Mouse (Mus musculus): Measurements from ENCODE around the gene Oip5. TPM values are rescaled to one million over a fixed set of nuclear protein-coding genes. Genes with fewer than 3 reads are reported as not detected.
"Not testable (repeated sequence)": the region's sequence is repeated elsewhere in the genome, so short reads cannot be mapped to it uniquely, and the experiment has no call there.

Oip5 gene
- total and polyA plus RNA-seq, 2 experiments from 2014 or later = 4.5 to 5.4 TPM

- DNase-seq = no peak
- Histone ChIP-seq H3K4me2 (ENCODE audit: low read depth) (no peak overlapping the region), H3K9me3 (ENCODE audit: low read length) (no peaks in the 10 kb centered on the region), H3K27me3 (ENCODE audit: insufficient read depth, low read length) (no peaks in the 10 kb centered on the region), H3K4me1 (ENCODE audit: insufficient read depth) (no peaks in the 10 kb centered on the region), H3K27ac (ENCODE audit: low read depth, low read length) (no peak overlapping the region), H3K36me3 (ENCODE audit: insufficient read depth) (no peaks in the 10 kb centered on the region), H3K4me3 (ENCODE audit: low read depth, low read length) (no peak overlapping the region), H3K9ac (no peak overlapping the region)
- 99% methylated on average over 2 of the region's 2 CpGs for WGBS
- TF ChIP-seq CTCF (IDR thresholded peaks at IDR 0.05; ENCODE audit: low read depth) = no peak
- no peak for ATAC-seq
Measured at GRCm38 (mm10) chr2:119621302-119621701, 3.0 kb upstream of the Oip5 start.

GRCm38 (mm10) chr2:119619002-119619401, 733 bp upstream of the Oip5 start:
- not testable (repeated sequence) for H3K36me3 ChIP-seq (ENCODE audit: insufficient read depth); H3K27ac ChIP-seq (ENCODE audit: low read depth, low read length); H3K4me1 ChIP-seq (ENCODE audit: insufficient read depth); H3K27me3 ChIP-seq (ENCODE audit: insufficient read depth, low read length); H3K9ac ChIP-seq; DNase-seq; ATAC-seq; H3K9me3 ChIP-seq (ENCODE audit: low read length)
- peak overlapping the region; percentile 83 for H3K4me2 ChIP-seq (ENCODE audit: low read depth)
- peak overlapping the region; percentile 76 for H3K4me3 ChIP-seq (ENCODE audit: low read depth, low read length)
- WGBS = 7% methylated on average over 6 of the region's 6 CpGs

DNA sequence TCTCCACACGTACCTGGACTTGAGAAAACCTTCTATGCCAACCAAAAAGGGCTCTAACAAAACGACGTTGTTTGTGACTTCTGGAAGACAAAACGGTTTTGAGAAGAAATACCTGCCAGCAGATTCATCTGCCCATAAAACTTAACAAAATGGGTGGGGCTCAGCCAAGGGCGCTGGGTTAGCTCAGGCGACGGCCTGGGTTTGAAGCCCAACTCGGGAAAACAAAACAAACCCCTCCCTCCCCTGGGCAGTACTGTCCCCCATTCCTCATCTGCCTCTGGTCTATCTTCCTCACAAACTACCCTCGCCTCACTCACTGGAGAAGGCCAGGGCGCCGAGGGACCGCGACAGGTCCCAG, 449 bp downstream of the Oip5 start:
- no peak for ATAC-seq
- H3K27ac ChIP-seq (ENCODE audit: low read depth, low read length) = no peak overlapping the region

DNA sequence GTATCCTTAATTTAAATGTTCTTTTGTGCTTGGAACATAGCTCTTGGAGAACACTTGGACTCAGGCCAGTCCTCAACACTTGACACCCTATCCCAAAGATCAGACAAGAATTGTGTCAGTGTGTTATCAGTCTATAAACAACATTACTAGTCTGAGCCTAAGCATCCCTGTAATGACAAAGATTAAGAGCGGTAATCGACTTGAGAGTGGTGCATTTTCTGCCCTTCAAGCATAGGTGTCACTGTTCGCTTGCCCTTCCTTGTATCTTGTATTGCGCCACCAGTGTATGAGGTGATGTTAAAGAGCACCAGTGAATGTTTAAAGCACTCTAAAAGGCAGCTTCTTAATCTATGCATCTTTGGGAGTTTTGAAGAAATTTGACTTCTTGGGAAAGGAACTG, 11.2 kb downstream of the Oip5 start:
- Histone ChIP-seq H3K9ac (no peak overlapping the region), H3K36me3 (ENCODE audit: insufficient read depth) (peaks cover 7% of the 10 kb centered on the region; the same call in 1 of the 2 replicates), H3K4me2 (ENCODE audit: low read depth) (no peak overlapping the region), H3K9me3 (ENCODE audit: low read length) (no peaks in the 10 kb centered on the region), H3K27me3 (ENCODE audit: insufficient read depth, low read length) (no peaks in the 10 kb centered on the region), H3K4me3 (ENCODE audit: low read depth, low read length) (no peak overlapping the region), H3K27ac (ENCODE audit: low read depth, low read length) (no peak overlapping the region), H3K4me1 (ENCODE audit: insufficient read depth) (no peaks in the 10 kb centered on the region)
- DNase-seq (no peak), ATAC-seq (no peak)
- TF ChIP-seq CTCF (IDR thresholded peaks at IDR 0.05; ENCODE audit: low read depth) = 0 out of 2 replicates have a peak, but pooled peaks have one; percentile 11
- 93% methylated on average over 4 of the region's 4 CpGs for WGBS

More for the DNA sequence above, 449 bp downstream of the Oip5 start:
- no peak for TF ChIP-seq CTCF (IDR thresholded peaks at IDR 0.05; ENCODE audit: low read depth)
- no peaks in the 10 kb centered on the region for H3K36me3 ChIP-seq (ENCODE audit: insufficient read depth)
- peak overlapping the region; percentile 56 for H3K9ac ChIP-seq
- 0% methylated on average over 13 of the region's 13 CpGs for WGBS
- H3K4me3 ChIP-seq (ENCODE audit: low read depth, low read length) = peak overlapping the region; percentile 76
- H3K4me2 ChIP-seq (ENCODE audit: low read depth) = peak overlapping the region; percentile 83
- no peaks in the 10 kb centered on the region for H3K4me1 ChIP-seq (ENCODE audit: insufficient read depth)
- H3K27me3 ChIP-seq (ENCODE audit: insufficient read depth, low read length) = no peaks in the 10 kb centered on the region
- DNase-seq = no peak
- no peaks in the 10 kb centered on the region for H3K9me3 ChIP-seq (ENCODE audit: low read length)

DNA sequence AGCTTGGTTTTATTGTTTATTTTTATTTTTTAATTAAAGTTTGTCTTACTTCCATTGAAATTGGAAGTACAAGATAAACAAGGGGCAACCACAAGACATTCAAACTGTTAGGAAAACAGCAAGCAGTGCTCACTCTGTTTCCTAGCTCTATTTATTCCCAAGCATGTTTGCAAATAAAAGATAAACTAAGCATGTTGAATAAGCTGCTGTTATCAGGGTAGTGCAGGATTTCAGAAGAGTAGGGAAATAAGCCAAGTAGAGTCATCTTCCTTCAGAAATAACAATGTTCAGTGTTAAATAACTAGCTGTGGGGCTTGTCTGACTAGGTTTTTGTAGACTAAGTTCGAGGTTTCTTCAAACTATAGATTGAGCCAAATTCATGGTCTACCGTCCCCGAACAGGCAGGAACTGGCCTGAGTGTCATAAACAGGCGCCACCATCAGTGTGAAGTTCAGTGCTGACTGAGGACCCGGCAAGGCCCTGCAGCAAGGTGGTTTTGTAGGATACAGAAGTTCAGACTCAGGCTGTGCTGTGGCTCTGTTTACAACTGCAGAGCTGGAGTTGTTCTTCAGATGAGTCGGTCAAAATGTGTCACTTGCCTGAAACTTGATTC, 12.8 kb downstream of the Oip5 start:
- no peak overlapping the region for H3K27ac ChIP-seq (ENCODE audit: low read depth, low read length)
- no peak overlapping the region for H3K4me3 ChIP-seq (ENCODE audit: low read depth, low read length)
- H3K4me1 ChIP-seq (ENCODE audit: insufficient read depth) = peaks cover 9% of the 10 kb centered on the region
- peaks cover 7% of the 10 kb centered on the region; the same call in 1 of the 2 replicates for H3K36me3 ChIP-seq (ENCODE audit: insufficient read depth)
- WGBS = 92% methylated on average over 6 of the region's 6 CpGs
- H3K9ac ChIP-seq = no peak overlapping the region
- TF ChIP-seq CTCF (IDR thresholded peaks at IDR 0.05; ENCODE audit: low read depth) = no peak
- no peak overlapping the region for H3K4me2 ChIP-seq (ENCODE audit: low read depth)
- no peaks in the 10 kb centered on the region for H3K27me3 ChIP-seq (ENCODE audit: insufficient read depth, low read length)
- no peaks in the 10 kb centered on the region for H3K9me3 ChIP-seq (ENCODE audit: low read length)
- DNase-seq (no peak), ATAC-seq (no peak)

DNA sequence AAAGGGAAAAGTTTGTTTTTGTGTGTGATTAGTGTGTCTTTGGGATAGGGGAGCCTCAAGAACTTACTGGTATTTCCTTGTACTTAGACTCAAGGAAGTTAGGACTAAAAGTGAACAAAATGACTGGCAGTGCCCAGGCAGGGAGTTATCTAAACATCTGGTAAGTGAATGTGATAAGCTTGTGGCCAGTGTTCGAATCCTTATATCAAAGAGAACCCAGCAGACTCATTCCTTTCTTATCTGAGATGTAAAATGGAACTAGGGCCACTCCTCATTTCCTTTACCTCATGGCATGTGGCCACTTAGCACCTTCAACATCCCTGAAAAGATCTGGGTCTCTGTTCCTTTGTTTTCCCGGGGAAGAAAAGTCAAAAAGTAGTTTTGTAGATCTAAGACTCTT, 14.4 kb downstream of the Oip5 start:
- H3K27ac ChIP-seq (ENCODE audit: low read depth, low read length) = no peak overlapping the region
- TF ChIP-seq CTCF (IDR thresholded peaks at IDR 0.05; ENCODE audit: low read depth) = no peak
- H3K27me3 ChIP-seq (ENCODE audit: insufficient read depth, low read length) = no peaks in the 10 kb centered on the region
- no peak overlapping the region for H3K4me3 ChIP-seq (ENCODE audit: low read depth, low read length)
- no peak overlapping the region for H3K4me2 ChIP-seq (ENCODE audit: low read depth)
- no peak overlapping the region for H3K9ac ChIP-seq
- H3K9me3 ChIP-seq (ENCODE audit: low read length) = no peaks in the 10 kb centered on the region
- 90% methylated on average over 2 of the region's 2 CpGs for WGBS
- peaks cover 15% of the 10 kb centered on the region for H3K36me3 ChIP-seq (ENCODE audit: insufficient read depth)
- DNase-seq (no peak), ATAC-seq (no peak)
- peaks cover 9% of the 10 kb centered on the region for H3K4me1 ChIP-seq (ENCODE audit: insufficient read depth)

- Histone ChIP-seq H3K27me3 (ENCODE audit: insufficient read depth, low read length) (no peaks in the 10 kb centered on the region), H3K36me3 (ENCODE audit: insufficient read depth) (peaks cover 16% of the 10 kb centered on the region), H3K27ac (ENCODE audit: low read depth, low read length) (no peak overlapping the region), H3K4me3 (ENCODE audit: low read depth, low read length) (no peak overlapping the region), H3K4me1 (ENCODE audit: insufficient read depth) (peaks cover 9% of the 10 kb centered on the region), H3K9me3 (ENCODE audit: low read length) (no peaks in the 10 kb centered on the region), H3K4me2 (ENCODE audit: low read depth) (no peak overlapping the region), H3K9ac (no peak overlapping the region)
- no peak for ATAC-seq
- DNase-seq = no peak
- no peak for TF ChIP-seq CTCF (IDR thresholded peaks at IDR 0.05; ENCODE audit: low read depth)
- 71% methylated on average over 1 of the region's 1 CpGs for WGBS
Measured at GRCm38 (mm10) chr2:119602488-119602887, 15.8 kb downstream of the Oip5 start.

DNA sequence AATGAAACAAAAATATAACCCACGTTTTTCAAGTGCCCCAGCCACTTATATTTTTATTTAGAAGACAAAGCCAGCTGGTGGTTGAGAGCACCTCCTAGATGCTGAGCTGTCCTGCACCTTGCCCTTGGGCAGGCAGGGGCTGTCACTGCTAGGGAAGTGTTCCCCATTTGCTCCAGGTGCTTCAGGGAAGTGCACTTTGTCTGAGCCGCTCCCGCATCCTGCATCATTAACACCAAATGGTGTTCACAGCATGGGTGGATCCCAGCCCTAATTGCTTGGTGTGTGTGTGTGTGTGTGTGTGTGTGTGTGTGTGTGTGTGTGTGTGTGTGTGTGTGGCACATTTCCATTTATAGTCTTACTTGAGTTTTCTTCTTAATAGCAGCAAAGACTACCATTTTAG, 16.7 kb downstream of the Oip5 start:
- H3K9ac ChIP-seq, DNase-seq: not testable (repeated sequence)
- WGBS = 69% methylated on average over 3 of the region's 3 CpGs

More for the DNA sequence above, 16.7 kb downstream of the Oip5 start:
- H3K4me1 ChIP-seq (ENCODE audit: insufficient read depth); H3K27ac ChIP-seq (ENCODE audit: low read depth, low read length); H3K27me3 ChIP-seq (ENCODE audit: insufficient read depth, low read length); H3K4me2 ChIP-seq (ENCODE audit: low read depth); ATAC-seq; H3K9me3 ChIP-seq (ENCODE audit: low read length); H3K4me3 ChIP-seq (ENCODE audit: low read depth, low read length): not testable (repeated sequence)
- peaks cover 21% of the 10 kb centered on the region for H3K36me3 ChIP-seq (ENCODE audit: insufficient read depth)

All from forebrain, postnatal 0 days (tissue).